Mouse (Mus musculus) forebrain, embryonic 13.5 days (tissue): ENCODE results near the gene Apol8. TPM values are rescaled to one million over a fixed set of nuclear protein-coding genes. Genes with fewer than 3 reads are reported as not detected.

Experiments
- ATAC-seq: fragments of 200-750 bp; cut with Nextera tagmentation; 2 replicates; pipeline ENCODE4 v1.8.0; 2017
- H3K27ac ChIP-seq: fragments of 300-500 bp; sonication (generic); 2 replicates; pipeline ENCODE4 v1.5.1; 2015; ENCODE audit warnings: inconsistent platforms, mild to moderate bottlenecking, moderate library complexity
- H3K27me3 ChIP-seq: fragments of 300-500 bp; sonication (generic); 2 replicates; pipeline ENCODE4 v1.6.1; 2015; ENCODE audit warnings: mild to moderate bottlenecking, inconsistent platforms
- H3K36me3 ChIP-seq: fragments of 300-500 bp; sonication (generic); 2 replicates; pipeline ENCODE4 v1.6.1; 2015; ENCODE audit warnings: mild to moderate bottlenecking, inconsistent platforms; ENCODE audit not compliant: poor library complexity, severe bottlenecking
- H3K4me1 ChIP-seq: fragments of 300-500 bp; sonication (generic); 2 replicates; pipeline ENCODE4 v1.6.1; 2015; ENCODE audit warnings: inconsistent platforms
- H3K4me2 ChIP-seq: fragments of 300-500 bp; sonication (generic); 2 replicates; pipeline ENCODE4 v1.6.1; 2015; ENCODE audit warnings: inconsistent platforms, mild to moderate bottlenecking, moderate library complexity
- H3K4me3 ChIP-seq: fragments of 300-500 bp; sonication (generic); 2 replicates; pipeline ENCODE4 v1.5.1; 2015; ENCODE audit warnings: mild to moderate bottlenecking, inconsistent platforms
- H3K9ac ChIP-seq: fragments of 300-500 bp; sonication (generic); 2 replicates; pipeline ENCODE4 v1.6.1; 2015; ENCODE audit warnings: mild to moderate bottlenecking, inconsistent platforms
- H3K9me3 ChIP-seq: fragments of 300-500 bp; sonication (generic); replicated peaks from 2 replicates; pipeline ENCODE4 v1.6.1; 2016; ENCODE audit warnings: inconsistent platforms
- WGBS: fragments of 180-500 bp; shearing (Covaris S2); methylation state at CpG from one replicate; pipeline ENCODE4 v1.1.7; 2015; 5-methylcytosine and 5-hydroxymethylcytosine counted together
- polyA plus RNA-seq: library from polyadenylated mRNA; unstranded; fragments of >200 nt; fragmentation: Nextera tagmentation; extraction: Ambion mirVana; gene quantifications from 2 replicates; pipeline ENCODE4 v1.2.1, GENCODE M21; 2015

Gene Apol8
- polyA plus RNA-seq, 1 experiment from 2014 or later = 0.08 TPM

DNA sequence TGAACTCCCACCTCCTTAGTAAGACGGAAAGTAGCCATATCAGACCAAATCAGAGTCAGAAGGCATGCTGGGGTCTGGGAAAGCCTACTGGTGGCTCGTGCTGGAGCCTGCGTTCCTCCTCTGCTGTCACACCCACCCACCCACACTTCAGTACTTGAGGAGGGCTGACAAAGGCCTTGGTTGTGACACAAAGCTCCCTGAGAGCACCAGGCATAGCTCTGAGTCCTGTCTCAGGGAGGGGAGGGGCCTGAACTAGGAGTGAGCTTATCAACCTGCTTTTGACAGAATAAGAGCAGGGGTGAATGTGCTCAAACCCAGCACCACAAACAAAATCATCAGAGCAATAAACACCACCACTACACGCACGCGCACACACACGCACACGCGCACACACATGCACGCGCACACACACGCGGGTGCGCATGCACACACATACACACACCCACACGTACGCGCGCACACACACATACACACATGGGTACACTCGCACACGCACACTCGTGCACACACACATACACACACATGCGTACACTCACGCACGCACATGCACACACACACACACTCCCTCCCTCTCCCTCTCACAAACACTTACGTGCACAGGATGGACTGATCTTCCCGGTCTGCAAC lies 39.7 kb upstream of the Apol8 start:
- Histone ChIP-seq H3K4me1 (peaks cover 8% of the 10 kb centered on the region; the same call in 1 of the 2 replicates), H3K9ac (no peak overlapping the region), H3K36me3 (peaks cover 21% of the 10 kb centered on the region), H3K4me3 (no peak overlapping the region), H3K4me2 (no peak overlapping the region), H3K9me3 (no peaks in the 10 kb centered on the region), H3K27me3 (no peaks in the 10 kb centered on the region), H3K27ac (no peak overlapping the region)
- WGBS = 95% methylated on average over 26 of the region's 26 CpGs
- ATAC-seq = no peak

DNA sequence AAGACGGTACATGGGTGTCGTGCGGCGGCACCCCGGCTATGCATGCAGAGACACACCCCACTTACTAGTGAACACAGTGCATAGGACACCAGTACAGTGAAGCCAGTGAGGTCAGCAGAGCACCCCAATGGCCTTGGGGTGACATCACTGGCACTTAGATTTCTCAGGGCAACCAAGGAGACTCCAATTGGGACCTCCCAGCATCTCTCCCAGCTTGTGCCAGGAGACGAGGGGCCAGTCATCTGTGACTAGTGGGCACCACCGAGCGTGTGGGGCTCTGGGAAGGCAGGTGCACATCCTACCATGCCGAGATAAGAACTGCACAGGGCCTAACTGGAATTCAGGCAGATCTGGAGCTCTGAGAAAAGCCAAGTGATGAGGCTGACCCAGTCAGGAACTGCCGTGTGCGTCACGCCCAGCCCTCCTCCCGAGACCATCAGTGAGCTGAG lies 38.1 kb upstream of the Apol8 start:
- Histone ChIP-seq H3K36me3 (peaks cover 37% of the 10 kb centered on the region), H3K9me3 (no peaks in the 10 kb centered on the region), H3K4me2 (no peak overlapping the region), H3K4me3 (no peak overlapping the region), H3K27me3 (no peaks in the 10 kb centered on the region), H3K4me1 (peaks cover 8% of the 10 kb centered on the region; the same call in 1 of the 2 replicates), H3K9ac (no peak overlapping the region), H3K27ac (no peak overlapping the region)
- WGBS = 92% methylated on average over 13 of the region's 13 CpGs
- no peak for ATAC-seq

DNA sequence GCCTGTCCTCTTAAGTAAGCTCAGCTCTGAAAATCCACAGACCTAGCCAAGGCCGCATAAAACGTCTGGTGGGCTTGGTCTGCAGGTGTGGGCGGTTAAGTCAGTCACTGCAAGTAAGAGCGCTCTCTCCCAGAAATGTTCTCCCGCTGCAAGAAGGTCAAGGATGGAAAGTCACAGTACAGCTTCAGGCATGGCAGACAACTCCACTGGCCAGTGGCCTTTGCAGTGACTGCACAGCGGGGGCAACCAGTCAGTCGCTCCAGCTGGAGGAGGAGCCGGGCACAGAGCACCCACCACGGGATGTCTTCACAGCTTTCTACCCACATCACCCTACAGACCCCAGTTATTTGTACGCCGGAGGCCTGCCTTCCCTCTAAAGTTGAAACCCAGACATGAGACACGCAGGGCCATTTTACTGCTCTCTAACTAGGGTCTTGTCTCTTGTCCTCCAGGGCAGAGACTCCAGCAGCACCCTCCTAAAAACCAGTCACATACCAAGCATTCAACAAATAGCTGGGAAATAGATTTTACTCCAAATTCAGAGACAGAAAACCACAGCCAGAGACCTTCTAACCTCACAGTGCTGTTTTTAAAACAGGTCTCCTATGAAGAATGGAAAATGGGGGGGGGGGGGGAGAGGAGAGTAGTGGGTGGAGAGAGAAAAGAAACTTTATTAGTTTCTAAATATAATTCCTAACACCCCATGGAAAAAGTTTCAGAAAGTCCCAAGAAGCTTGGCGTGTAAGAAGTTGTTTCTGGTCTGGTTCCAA lies 37.5 kb upstream of the Apol8 start:
- Histone ChIP-seq H3K9ac (no peak overlapping the region), H3K27ac (no peak overlapping the region), H3K4me2 (no peak overlapping the region), H3K27me3 (no peaks in the 10 kb centered on the region), H3K4me1 (peaks cover 8% of the 10 kb centered on the region; the same call in 1 of the 2 replicates), H3K9me3 (no peaks in the 10 kb centered on the region), H3K4me3 (no peak overlapping the region), H3K36me3 (peaks cover 43% of the 10 kb centered on the region)
- WGBS = 93% methylated on average over 13 of the region's 13 CpGs
- no peak for ATAC-seq

DNA sequence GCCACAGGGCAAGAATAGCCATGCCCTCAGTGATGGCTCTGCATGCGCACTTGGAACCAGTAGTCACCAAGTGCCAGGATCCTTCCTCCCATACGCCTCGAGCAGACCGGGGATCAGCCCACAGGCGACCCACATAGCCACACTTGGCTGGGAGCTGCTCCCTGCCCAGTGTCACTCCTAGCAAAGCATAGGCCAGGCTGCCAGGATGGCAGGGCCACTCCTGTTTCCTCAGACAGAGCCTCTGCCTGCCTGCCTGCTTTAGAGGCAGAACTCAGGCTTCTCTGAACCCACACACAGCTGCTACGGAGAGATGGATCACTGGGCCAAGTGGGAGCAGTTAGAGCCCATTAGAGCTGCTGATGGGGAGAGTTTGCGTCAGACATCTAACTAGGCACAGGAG lies 36.8 kb upstream of the Apol8 start:
- H3K36me3 ChIP-seq = peaks cover 49% of the 10 kb centered on the region
- H3K4me2 ChIP-seq = no peak overlapping the region
- no peaks in the 10 kb centered on the region for H3K9me3 ChIP-seq
- H3K27ac ChIP-seq = no peak overlapping the region
- no peak for ATAC-seq
- no peaks in the 10 kb centered on the region for H3K27me3 ChIP-seq
- H3K4me3 ChIP-seq = no peak overlapping the region
- H3K4me1 ChIP-seq = peaks cover 2% of the 10 kb centered on the region; the same call in 1 of the 2 replicates
- H3K9ac ChIP-seq = no peak overlapping the region
- WGBS = 90% methylated on average over 7 of the region's 7 CpGs

DNA sequence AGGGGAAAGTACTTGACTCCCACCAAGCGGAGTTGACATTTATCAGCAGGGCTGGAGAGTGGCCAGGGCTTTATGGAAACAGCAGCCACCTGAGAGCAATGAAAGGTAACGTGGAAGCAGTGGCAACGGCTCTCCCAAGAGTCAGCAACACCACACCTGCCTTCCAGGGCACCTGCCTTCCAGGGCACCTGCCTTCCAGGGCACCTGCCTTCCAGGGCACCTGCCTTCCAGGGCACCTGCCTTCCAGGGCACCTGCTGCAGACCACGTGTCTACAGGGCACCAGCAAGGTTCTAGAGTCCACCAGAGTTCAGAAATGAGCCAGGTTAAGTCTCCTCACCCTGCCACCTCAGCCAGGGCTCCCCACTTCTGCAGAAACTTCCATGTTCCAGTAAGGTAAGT lies 36.3 kb upstream of the Apol8 start:
- Histone ChIP-seq H3K27ac (no peak overlapping the region), H3K9me3 (no peaks in the 10 kb centered on the region), H3K4me2 (no peak overlapping the region), H3K36me3 (peaks cover 53% of the 10 kb centered on the region), H3K4me1 (no peaks in the 10 kb centered on the region), H3K27me3 (no peaks in the 10 kb centered on the region), H3K9ac (no peak overlapping the region), H3K4me3 (no peak overlapping the region)
- WGBS = 85% methylated on average over 4 of the region's 4 CpGs
- no peak for ATAC-seq

DNA sequence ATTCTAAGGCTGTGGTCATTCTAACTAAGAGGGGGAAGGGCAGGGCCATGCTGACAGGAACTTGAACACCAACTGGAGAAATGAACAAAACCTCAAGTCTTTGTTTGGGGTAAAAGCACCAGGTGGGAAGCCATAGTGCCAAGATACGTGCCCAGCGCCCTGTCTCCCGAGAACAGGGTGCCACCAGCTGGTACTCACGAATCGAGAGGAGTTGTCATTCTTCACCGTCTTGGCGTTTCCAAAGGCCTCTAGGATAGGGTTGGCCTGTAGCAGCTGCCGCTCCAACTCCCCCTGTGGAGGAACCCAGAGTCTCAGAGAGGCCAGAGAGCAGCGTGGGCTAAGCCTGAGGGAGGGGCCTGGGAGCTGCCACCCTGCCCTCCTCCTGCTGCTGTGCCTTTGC lies 35.3 kb upstream of the Apol8 start:
- Histone ChIP-seq H3K9me3 (no peaks in the 10 kb centered on the region), H3K27me3 (no peaks in the 10 kb centered on the region), H3K4me1 (no peaks in the 10 kb centered on the region), H3K4me3 (no peak overlapping the region), H3K9ac (no peak overlapping the region), H3K36me3 (peaks cover 59% of the 10 kb centered on the region), H3K4me2 (no peak overlapping the region), H3K27ac (no peak overlapping the region)
- no peak for ATAC-seq
- 89% methylated on average over 9 of the region's 9 CpGs for WGBS

DNA sequence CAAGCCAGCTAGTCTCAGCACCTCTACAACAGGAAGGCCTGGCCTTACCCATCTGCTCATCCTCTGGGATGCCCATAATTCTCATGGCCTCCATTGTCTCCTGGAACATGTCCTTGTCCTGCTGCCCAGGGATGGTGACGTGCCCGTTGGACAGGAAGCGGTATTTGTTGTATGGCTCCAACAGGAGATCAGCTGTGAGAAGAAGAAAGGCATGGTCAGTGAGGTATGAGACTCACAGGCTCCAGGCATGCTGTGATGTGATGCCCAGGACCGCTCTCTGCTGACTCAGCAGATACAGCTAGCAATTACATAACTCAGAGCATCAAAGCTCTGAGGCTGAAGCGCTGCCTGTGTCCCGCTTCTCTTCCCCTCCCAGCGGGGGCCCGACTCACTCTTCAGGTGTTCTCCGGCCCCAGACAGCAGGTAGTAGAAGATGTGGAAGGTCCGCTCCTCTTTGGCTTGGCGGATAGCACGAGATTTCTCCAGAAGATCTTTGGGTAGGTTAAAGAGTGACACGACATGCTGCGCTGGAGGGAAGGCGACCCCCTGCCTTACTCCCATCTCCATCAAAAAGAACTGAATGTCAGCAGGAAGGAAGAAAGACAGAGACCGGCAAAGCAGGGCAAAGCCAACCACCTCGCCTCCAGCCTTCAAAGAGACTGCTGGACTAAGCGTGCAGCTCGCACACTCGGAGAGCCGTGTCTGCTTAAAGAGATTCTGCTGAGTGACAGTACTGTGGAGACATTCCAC lies 34.0 kb upstream of the Apol8 start:
- peaks cover 68% of the 10 kb centered on the region for H3K36me3 ChIP-seq
- 91% methylated on average over 21 of the region's 21 CpGs for WGBS

DNA sequence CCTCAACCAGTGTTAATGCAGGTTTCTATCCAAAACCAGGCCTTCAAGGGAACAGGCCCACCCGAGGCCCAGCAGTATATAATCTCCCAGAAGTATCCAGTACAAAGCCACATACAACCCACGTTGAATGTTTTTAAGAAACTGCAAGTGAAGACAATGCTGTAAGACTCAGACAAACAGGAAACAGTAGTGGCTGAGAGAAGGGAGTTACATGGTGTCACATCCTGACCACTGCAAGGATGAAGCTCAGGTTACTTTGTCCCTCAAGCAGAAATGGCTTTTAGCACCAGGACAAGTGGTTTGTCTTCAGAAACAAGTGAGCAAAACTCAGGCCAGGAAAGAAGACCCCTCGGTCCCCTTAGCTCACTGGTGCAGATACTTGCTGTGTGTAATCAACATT lies 32.4 kb upstream of the Apol8 start:
- 90% methylated on average over 3 of the region's 3 CpGs for WGBS
- no peak overlapping the region for H3K9ac ChIP-seq
- H3K36me3 ChIP-seq = peaks cover 73% of the 10 kb centered on the region
- no peaks in the 10 kb centered on the region for H3K4me1 ChIP-seq
- H3K9me3 ChIP-seq = no peaks in the 10 kb centered on the region
- no peak overlapping the region for H3K4me2 ChIP-seq
- no peaks in the 10 kb centered on the region for H3K27me3 ChIP-seq
- H3K4me3 ChIP-seq = no peak overlapping the region
- no peak overlapping the region for H3K27ac ChIP-seq
- no peak for ATAC-seq

More for the DNA sequence above, 34.0 kb upstream of the Apol8 start:
- no peak for ATAC-seq
- Histone ChIP-seq H3K9ac (no peak overlapping the region), H3K4me2 (no peak overlapping the region), H3K9me3 (no peaks in the 10 kb centered on the region), H3K27me3 (no peaks in the 10 kb centered on the region), H3K4me1 (no peaks in the 10 kb centered on the region), H3K27ac (no peak overlapping the region), H3K4me3 (no peak overlapping the region)

DNA sequence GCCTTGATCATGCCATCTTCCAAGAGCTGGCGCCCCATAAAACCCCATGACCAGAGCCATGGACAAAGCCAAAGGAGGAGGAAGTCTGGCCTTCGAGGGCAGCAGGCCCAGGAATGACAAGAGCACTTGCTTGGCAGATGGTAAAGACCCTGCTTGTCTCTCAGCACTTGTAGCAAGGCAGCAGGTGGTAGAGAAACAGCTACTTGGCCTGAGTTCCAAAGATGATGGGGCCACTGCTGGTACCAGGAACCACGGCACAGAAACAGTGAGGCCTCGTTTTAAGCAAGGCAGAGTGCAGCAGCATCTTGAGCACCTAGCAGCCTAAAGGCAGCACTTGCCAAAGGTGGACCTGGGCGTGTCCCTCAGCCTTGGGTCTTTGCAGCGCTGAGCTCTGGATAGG lies 31.6 kb upstream of the Apol8 start:
- Histone ChIP-seq H3K4me2 (no peak overlapping the region), H3K9ac (no peak overlapping the region), H3K4me1 (no peaks in the 10 kb centered on the region), H3K27ac (no peak overlapping the region), H3K36me3 (peaks cover 81% of the 10 kb centered on the region), H3K9me3 (no peaks in the 10 kb centered on the region), H3K27me3 (no peaks in the 10 kb centered on the region), H3K4me3 (no peak overlapping the region)
- WGBS = 83% methylated on average over 6 of the region's 6 CpGs
- no peak for ATAC-seq

DNA sequence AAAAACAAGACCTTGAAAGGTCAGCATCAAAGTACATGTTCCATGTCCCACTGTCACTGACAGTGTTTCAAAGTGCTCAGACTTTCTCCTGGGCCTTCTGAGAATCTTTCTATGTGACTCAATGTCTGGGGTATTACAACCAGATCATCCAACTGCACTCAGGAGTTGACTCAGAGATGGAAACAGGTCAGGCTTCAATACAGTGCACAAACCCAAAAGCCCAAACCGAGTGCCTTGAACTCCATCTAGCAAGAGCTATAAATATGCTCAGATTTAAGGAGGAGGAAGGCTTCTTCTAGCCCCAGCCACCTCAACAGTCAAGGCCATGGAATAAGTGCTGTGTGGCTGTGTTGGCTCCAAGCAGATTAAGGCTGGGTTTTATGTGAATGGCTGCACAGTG lies 29.0 kb upstream of the Apol8 start:
- Histone ChIP-seq H3K4me3 (no peak overlapping the region), H3K9me3 (no peaks in the 10 kb centered on the region), H3K9ac (no peak overlapping the region), H3K27me3 (no peaks in the 10 kb centered on the region), H3K4me2 (no peak overlapping the region), H3K36me3 (peaks cover 99% of the 10 kb centered on the region), H3K4me1 (no peaks in the 10 kb centered on the region), H3K27ac (no peak overlapping the region)
- 94% methylated on average over 1 of the region's 1 CpGs for WGBS
- no peak for ATAC-seq

DNA sequence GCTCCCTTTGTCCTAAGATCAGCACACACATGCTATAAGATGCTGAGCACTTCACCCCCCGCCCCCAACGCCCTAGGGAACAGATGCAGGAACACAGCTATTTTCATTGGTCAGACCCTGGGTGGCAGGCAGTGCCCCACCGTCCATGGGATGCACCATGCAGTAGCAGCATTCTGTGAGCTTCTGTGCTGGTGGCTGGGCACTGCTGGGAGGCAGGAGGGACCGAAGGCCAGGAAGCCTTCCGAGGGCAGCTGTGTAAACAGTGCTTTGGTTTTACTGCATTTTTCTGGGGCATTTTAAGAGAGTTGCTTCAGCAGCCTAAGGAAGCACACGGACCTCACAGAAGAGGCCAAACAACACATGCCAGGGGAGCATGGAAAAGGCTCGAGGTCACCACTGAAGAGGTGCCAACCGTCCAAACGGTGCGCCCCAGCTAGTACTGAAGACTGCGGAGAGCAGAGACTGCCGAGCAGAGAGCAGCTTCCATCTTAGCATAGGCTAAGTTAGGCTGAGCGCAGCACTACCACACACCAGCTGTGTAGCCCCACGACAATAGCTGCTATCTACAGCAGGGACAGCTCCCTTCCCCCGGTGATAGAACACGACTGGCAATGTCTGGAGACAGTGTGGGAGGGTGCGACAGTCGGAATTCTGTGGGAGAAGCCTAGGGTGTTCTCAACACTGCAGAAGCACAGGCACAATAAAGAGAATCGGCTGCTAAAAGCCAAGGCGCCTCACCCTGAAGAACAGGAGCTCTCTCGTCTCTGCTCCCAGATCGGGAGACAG lies 27.4 kb upstream of the Apol8 start:
- H3K9me3 ChIP-seq = no peaks in the 10 kb centered on the region
- no peak for ATAC-seq
- 90% methylated on average over 22 of the region's 22 CpGs for WGBS
- H3K27me3 ChIP-seq = no peaks in the 10 kb centered on the region
- H3K9ac ChIP-seq = no peak overlapping the region
- H3K4me1 ChIP-seq = no peaks in the 10 kb centered on the region
- H3K27ac ChIP-seq = no peak overlapping the region
- H3K4me3 ChIP-seq = no peak overlapping the region
- H3K36me3 ChIP-seq = peaks cover 99% of the 10 kb centered on the region
- no peak overlapping the region for H3K4me2 ChIP-seq
